Mouse (Mus musculus) cortical plate, adult 2 months (tissue): ENCODE data around the gene Fhad1.

Experiments
- CTCF ChIP-seq: fragments of 200-500 bp; IDR thresholded peaks from 2 replicates; pipeline ENCODE4 v1.5.1; 2011; ENCODE audit warnings: mild to moderate bottlenecking, control low read depth, low read length; ENCODE audit not compliant: insufficient read depth; ENCODE audit errors: extremely low read depth
- POLR2A ChIP-seq: fragments of 200-500 bp; IDR thresholded peaks from 2 replicates; pipeline ENCODE4 v1.6.1; 2011; ENCODE audit warnings: mild to moderate bottlenecking, low read length, control low read depth; ENCODE audit not compliant: insufficient read depth; ENCODE audit errors: extremely low read depth

GRCm38 (mm10) chr4:142024536-142024935 lies 9.7 kb upstream of the Fhad1 start:
- TF ChIP-seq CTCF (no peak), POLR2A (no peak)
